Mouse (Mus musculus) limb, embryonic 13.5 days (tissue): Measurements from ENCODE around the gene Fras1. TPM values are rescaled to one million over a fixed set of nuclear protein-coding genes. Genes with fewer than 3 reads are reported as not detected.
A peak's percentile ranks its signal among the peaks of the same experiment; 100 is the strongest.

Experiments
- ATAC-seq: fragments of 200-750 bp; cut with Nextera tagmentation; 2 replicates; pipeline ENCODE4 v1.8.0; 2017; ENCODE audit warnings: low read depth, moderate number of reproducible peaks, moderate TSS enrichment; ENCODE audit not compliant: low FRiP score
- H3K27ac ChIP-seq: fragments of 300-500 bp; sonication (generic); 2 replicates; pipeline ENCODE4 v1.5.1; 2015; ENCODE audit warnings: inconsistent platforms, mild to moderate bottlenecking, moderate library complexity
- H3K27me3 ChIP-seq: fragments of 300-500 bp; sonication (generic); 2 replicates; pipeline ENCODE4 v1.6.1; 2015; ENCODE audit warnings: mild to moderate bottlenecking, inconsistent platforms
- H3K36me3 ChIP-seq: fragments of 300-500 bp; sonication (generic); 2 replicates; pipeline ENCODE4 v1.6.1; 2015; ENCODE audit warnings: inconsistent platforms, mild to moderate bottlenecking, moderate library complexity
- H3K4me1 ChIP-seq: fragments of 300-500 bp; sonication (generic); 2 replicates; pipeline ENCODE4 v1.6.1; 2015; ENCODE audit warnings: inconsistent platforms
- H3K4me2 ChIP-seq: fragments of 300-500 bp; sonication (generic); replicated peaks from 2 replicates; pipeline ENCODE4 v1.6.1; 2015; ENCODE audit warnings: inconsistent platforms, mild to moderate bottlenecking, moderate library complexity
- H3K4me3 ChIP-seq: fragments of 300-500 bp; sonication (generic); 2 replicates; pipeline ENCODE4 v1.5.1; 2015; ENCODE audit warnings: moderate library complexity, mild to moderate bottlenecking, inconsistent platforms
- H3K9ac ChIP-seq: fragments of 300-500 bp; sonication (generic); 2 replicates; pipeline ENCODE4 v1.6.1; 2015; ENCODE audit warnings: mild to moderate bottlenecking, inconsistent platforms
- H3K9me3 ChIP-seq: fragments of 300-500 bp; sonication (generic); 2 replicates; pipeline ENCODE4 v1.6.1; 2016; ENCODE audit warnings: inconsistent platforms
- WGBS: fragments of 180-500 bp; shearing (Covaris S2); methylation state at CpG from one replicate; pipeline ENCODE4 v1.1.7; 2015; 5-methylcytosine and 5-hydroxymethylcytosine counted together
- polyA plus RNA-seq: library from polyadenylated mRNA; unstranded; fragments of >200 nt; fragmentation: Nextera tagmentation; extraction: Ambion mirVana; gene quantifications from 2 replicates; pipeline ENCODE4 v1.2.1, GENCODE M21; 2015

The Fras1 gene
- polyA plus RNA-seq, 1 experiment from 2014 or later, result 21.8 TPM

DNA sequence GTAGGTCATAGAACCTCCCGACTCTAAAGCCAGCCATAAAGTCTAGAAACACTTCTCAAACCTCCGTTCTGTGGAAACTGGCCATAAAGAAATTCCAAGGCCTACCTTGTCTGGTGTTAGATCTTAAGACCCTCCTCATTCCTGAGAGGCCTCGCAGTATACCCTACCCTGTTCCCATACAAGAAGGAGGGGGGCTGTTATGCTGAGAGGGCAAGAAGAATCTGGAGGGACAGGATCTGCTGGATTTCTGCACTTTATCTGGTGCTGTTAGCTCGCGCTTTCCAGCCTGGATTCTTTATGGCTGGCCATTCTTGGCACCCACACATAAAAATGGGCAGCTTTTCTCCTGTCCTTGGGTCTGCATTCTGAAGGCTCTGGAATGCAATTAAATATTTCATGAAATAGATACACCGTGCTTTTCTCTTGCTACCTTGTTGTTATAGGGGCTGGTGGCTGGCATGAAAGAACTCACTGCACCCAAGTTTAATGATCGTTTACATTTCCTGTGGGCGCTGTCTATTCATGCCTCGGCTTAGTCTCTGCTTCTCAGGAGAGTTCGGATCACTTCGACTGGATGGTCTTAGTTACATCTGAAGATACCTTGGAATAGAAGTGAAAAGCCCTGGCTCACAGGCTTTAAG, 39.1 kb downstream of the Fras1 start:
- Histone ChIP-seq H3K9me3 (no peaks in the 10 kb centered on the region), H3K4me1 (peaks cover 23% of the 10 kb centered on the region), H3K36me3 (no peaks in the 10 kb centered on the region), H3K4me3 (no peak overlapping the region), H3K27me3 (no peaks in the 10 kb centered on the region), H3K4me2 (peak overlapping the region; percentile 11; the same call in 1 of the 2 replicates), H3K9ac (no peak overlapping the region), H3K27ac (peak overlapping the region; percentile 52; the same call in 1 of the 2 replicates)
- peak; percentile 69; the same call in 1 of the 2 replicates for ATAC-seq
- WGBS, result 45% methylated on average over 11 of the region's 11 CpGs

DNA sequence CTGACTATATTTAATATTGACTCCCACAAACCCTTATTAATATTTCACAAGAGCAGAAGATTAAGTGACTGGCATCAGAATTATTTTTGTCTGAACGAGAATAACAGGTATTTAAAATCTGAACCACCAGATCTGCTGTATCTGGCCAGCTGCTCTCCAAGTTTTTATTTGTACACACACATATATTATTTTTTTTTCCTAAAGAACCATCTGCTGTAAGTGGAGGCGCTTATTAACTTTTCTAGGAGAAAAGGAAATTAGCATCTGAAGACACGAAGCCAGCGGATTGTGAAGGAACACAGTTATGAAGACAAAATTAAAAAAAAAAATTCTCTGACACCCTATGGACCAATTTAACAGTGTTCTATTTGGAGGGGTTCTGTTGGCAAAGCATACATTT, 43.4 kb downstream of the Fras1 start:
- Histone ChIP-seq H3K4me1 (peaks cover 19% of the 10 kb centered on the region), H3K27ac (no peak overlapping the region), H3K27me3 (no peaks in the 10 kb centered on the region), H3K4me2 (no peak overlapping the region), H3K36me3 (no peaks in the 10 kb centered on the region), H3K9ac (no peak overlapping the region), H3K4me3 (no peak overlapping the region), H3K9me3 (no peaks in the 10 kb centered on the region)
- WGBS, result 76% methylated on average over 4 of the region's 4 CpGs
- ATAC-seq, result no peak

DNA sequence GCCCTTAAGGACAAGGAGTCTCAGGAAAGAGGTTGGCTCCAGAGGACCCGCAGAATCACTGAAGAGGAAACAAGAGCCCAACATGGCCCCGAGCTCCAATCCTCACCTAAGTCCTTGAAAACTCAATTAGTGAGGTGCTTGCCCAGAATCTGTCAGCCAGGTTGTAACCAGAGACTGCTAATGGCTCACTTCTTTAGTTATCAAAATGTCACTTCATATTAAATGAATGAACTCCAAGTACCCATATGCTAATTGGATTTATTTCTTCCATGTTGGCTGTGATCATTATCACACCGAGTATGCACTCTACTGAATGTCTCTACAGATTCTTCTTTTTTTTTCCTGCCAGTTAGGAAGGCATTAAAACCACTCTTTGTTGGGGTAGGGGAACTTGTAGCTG, 47.8 kb downstream of the Fras1 start:
- H3K4me1 ChIP-seq, result no peaks in the 10 kb centered on the region
- H3K4me3 ChIP-seq, result no peak overlapping the region
- no peak for ATAC-seq
- H3K9me3 ChIP-seq, result no peaks in the 10 kb centered on the region
- WGBS, result 60% methylated on average over 3 of the region's 3 CpGs
- no peak overlapping the region for H3K4me2 ChIP-seq
- no peaks in the 10 kb centered on the region for H3K27me3 ChIP-seq
- no peaks in the 10 kb centered on the region for H3K36me3 ChIP-seq
- no peak overlapping the region for H3K27ac ChIP-seq
- H3K9ac ChIP-seq, result no peak overlapping the region

DNA sequence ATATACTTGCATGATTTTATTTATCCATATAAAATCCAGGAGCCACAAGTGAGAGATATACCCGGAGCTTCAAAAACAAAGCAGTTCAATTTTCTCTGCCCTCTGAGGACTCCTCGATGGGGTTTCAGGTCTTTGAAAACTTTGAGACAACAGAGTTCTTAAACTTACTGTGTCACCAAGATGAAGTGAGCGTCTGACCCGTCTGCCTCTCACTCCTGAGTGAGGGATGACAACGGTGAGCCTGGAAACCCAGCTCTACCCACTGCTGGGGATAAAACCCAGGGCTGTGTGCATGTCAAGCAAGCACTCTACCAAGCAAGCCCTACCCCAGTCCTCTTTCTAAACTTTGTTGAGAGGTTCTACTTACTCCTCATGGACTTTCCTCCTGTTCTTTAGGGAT, 49.0 kb downstream of the Fras1 start:
- no peak overlapping the region for H3K9ac ChIP-seq
- ATAC-seq, result no peak
- no peaks in the 10 kb centered on the region for H3K27me3 ChIP-seq

DNA sequence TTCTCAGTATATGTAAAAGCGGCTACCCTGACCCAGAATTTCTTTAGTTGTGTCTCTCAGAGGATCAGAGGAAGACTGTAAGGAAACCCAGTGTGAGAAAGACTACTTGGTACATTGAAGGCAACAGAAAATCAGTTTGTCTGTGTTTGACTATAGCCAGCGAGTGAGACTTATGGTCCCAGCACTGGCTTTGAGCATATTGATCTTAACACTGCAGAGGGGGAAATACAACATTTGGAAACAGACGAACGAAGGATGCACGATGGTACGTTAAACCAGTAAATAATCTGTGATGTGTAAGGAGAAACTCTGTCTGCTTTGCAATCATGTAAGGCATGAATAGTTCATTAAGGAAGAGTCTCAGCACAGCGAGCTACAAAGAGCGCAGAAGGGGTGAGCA, 51.6 kb downstream of the Fras1 start:
- ATAC-seq, result no peak
- WGBS, result 94% methylated on average over 8 of the region's 8 CpGs
- Histone ChIP-seq H3K27ac (no peak overlapping the region), H3K36me3 (no peaks in the 10 kb centered on the region), H3K4me2 (no peak overlapping the region), H3K4me1 (no peaks in the 10 kb centered on the region), H3K9me3 (no peaks in the 10 kb centered on the region), H3K4me3 (no peak overlapping the region), H3K9ac (no peak overlapping the region), H3K27me3 (no peaks in the 10 kb centered on the region)

More for the DNA sequence above, 49.0 kb downstream of the Fras1 start:
- no peak overlapping the region for H3K4me2 ChIP-seq
- no peak overlapping the region for H3K27ac ChIP-seq
- H3K4me3 ChIP-seq, result no peak overlapping the region
- no peaks in the 10 kb centered on the region for H3K4me1 ChIP-seq
- no peaks in the 10 kb centered on the region for H3K36me3 ChIP-seq
- H3K9me3 ChIP-seq, result no peaks in the 10 kb centered on the region
- whole genome bisulfite sequencing, result 88% methylated on average over 5 of the region's 5 CpGs

DNA sequence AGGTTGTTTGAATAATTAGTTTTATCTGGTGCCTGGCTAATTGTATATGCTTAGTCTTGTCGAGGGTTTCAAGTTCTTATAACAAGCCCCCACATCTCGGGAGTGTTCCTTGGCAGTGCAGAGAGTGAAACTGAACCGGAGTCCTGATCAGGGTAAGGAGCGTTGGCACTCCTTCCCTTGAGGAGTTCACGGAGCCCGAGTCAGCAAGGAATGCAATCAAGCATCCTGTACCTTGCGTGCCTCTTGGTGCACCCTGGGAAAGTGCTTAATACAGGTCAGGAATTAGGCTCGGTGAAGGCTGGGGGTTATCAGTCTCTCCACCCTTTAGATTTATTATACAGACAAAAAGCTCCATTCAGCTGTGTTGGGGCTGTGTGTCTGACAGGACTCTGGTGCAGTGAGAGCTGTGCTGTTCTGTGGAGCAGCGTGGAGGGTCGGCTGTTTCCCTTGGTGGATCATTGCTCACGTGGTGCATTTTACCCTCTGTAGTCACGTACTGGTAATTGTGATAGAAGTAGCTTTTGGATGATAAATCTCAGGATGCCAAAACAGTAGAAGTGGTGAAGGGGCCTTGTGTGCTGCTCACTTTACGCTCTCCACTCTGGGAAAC, 55.9 kb downstream of the Fras1 start:
- H3K27ac ChIP-seq, result no peak overlapping the region
- H3K4me2 ChIP-seq, result no peak overlapping the region
- no peak for ATAC-seq
- no peaks in the 10 kb centered on the region for H3K27me3 ChIP-seq
- H3K9ac ChIP-seq, result no peak overlapping the region
- H3K4me3 ChIP-seq, result no peak overlapping the region
- no peaks in the 10 kb centered on the region for H3K4me1 ChIP-seq
- no peaks in the 10 kb centered on the region for H3K36me3 ChIP-seq
- no peaks in the 10 kb centered on the region for H3K9me3 ChIP-seq
- WGBS, result 75% methylated on average over 13 of the region's 13 CpGs

DNA sequence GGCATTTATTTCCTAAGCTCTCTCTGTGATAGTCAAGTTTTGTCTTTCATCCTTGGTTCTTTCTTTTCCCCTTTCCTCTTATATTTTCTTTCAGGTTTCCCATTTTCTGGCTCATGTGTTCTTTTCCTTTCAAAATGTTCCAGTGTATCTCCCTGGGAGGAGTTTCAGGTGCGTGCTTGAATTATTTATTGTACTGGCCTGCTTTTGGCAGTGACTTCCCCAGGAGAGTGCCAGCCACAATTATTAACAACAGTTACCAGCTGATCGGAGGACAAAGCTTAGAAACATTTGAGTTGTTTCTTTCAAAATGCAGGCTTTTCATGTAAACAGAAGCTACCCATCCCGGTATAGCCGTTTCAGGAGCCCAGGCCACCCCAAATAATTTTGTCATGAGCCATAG, 64.1 kb downstream of the Fras1 start:
- Histone ChIP-seq H3K9ac (no peak overlapping the region), H3K4me1 (no peaks in the 10 kb centered on the region), H3K4me2 (no peak overlapping the region), H3K36me3 (no peaks in the 10 kb centered on the region), H3K4me3 (no peak overlapping the region), H3K27me3 (no peaks in the 10 kb centered on the region), H3K27ac (no peak overlapping the region), H3K9me3 (no peaks in the 10 kb centered on the region)
- WGBS, result 87% methylated on average over 4 of the region's 4 CpGs
- no peak for ATAC-seq

DNA sequence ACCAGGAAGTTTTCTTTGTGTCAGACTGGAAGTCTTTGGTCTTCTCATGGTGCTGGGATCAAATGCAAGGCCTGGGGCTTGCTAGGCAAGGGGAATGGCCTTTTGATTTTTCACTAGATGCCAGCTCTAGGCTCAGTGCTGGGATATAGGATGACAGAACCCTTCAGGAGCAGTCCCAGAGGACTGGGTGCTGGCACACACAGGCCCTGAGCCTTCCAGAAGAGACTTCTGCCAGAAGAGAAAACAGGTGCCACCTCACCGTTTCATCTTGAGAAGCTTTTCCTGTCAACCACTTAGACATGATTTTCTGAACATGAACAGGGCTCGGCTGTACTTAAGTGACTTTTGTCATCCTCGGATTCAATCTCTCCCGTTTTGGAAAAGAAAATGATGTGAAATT, 66.1 kb downstream of the Fras1 start:
- Histone ChIP-seq H3K4me2 (no peak overlapping the region), H3K9me3 (no peaks in the 10 kb centered on the region), H3K4me1 (no peaks in the 10 kb centered on the region), H3K36me3 (no peaks in the 10 kb centered on the region), H3K27me3 (no peaks in the 10 kb centered on the region), H3K4me3 (no peak overlapping the region), H3K27ac (no peak overlapping the region), H3K9ac (no peak overlapping the region)
- no peak for ATAC-seq
- 89% methylated on average over 4 of the region's 4 CpGs for whole genome bisulfite sequencing

DNA sequence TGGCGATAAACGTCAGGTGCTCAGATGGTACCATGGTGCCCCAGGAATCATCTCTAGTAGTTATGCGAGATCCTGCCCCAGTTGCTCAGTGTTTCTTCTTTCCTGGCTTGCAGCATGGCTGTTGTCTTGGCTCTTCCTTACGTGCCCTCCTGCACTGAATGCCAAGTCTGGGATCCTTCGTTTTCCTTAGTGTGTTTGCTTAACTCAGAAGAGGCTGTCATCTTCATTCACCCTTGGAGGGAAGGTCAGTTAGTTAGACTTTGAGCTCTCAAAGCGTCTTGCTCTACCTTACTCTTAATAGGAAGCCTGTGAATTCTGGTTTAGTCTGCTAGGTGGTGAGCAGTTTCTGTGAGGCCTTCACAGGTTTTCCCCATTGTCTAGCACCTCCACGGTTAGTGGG, 73.7 kb downstream of the Fras1 start:
- no peaks in the 10 kb centered on the region for H3K27me3 ChIP-seq
- H3K4me1 ChIP-seq, result no peaks in the 10 kb centered on the region
- no peak overlapping the region for H3K9ac ChIP-seq
- no peak overlapping the region for H3K4me2 ChIP-seq
- H3K9me3 ChIP-seq, result no peaks in the 10 kb centered on the region
- no peak overlapping the region for H3K27ac ChIP-seq
- 86% methylated on average over 7 of the region's 7 CpGs for WGBS
- ATAC-seq, result no peak
- H3K4me3 ChIP-seq, result no peak overlapping the region
- no peaks in the 10 kb centered on the region for H3K36me3 ChIP-seq

DNA sequence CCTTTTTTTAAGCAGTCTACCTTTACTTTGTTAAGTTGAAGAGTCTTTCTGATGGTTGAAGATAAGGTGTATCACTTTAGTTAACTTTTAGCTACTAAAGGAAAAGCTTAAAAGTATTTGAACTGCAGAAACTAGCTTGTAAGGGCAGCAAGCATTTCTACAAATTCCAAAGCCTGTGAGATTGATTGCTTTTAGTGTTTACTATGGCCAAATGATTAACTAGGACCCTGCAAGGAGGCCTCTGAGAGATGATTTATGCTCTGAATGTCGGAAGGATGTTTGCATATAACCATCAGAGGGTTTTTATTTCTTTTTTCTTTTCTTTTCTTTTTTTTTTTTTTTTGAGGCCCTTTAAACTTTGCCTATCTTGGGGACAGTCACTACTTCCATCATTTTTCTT, 78.3 kb downstream of the Fras1 start:
- ATAC-seq, result no peak
- no peak overlapping the region for H3K4me2 ChIP-seq
- no peaks in the 10 kb centered on the region for H3K27me3 ChIP-seq
- no peak overlapping the region for H3K27ac ChIP-seq
- no peak overlapping the region for H3K4me3 ChIP-seq
- no peaks in the 10 kb centered on the region for H3K36me3 ChIP-seq
- WGBS, result 53% methylated on average over 1 of the region's 1 CpGs
- H3K9ac ChIP-seq, result no peak overlapping the region
- no peaks in the 10 kb centered on the region for H3K9me3 ChIP-seq
- H3K4me1 ChIP-seq, result no peaks in the 10 kb centered on the region

DNA sequence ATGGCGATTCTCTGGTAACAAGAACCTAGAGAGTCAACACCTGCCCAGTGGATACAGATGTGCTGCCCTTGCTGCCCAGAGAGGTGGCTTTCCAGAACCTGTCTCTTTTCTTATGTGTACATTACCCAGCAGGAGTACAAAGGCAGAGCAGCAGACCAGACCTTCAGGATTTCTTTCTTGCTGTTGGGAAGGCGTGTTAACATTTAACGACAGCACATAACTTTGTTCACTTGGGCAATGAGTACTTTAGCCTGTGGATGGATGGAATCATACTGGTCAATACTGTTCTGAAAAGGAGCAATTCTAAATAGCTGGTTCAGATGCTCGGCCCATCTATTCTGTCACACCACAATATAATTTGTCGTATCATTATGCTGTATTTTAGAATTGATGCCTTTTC, 79.6 kb downstream of the Fras1 start:
- Histone ChIP-seq H3K4me3 (no peak overlapping the region), H3K27ac (no peak overlapping the region), H3K36me3 (no peaks in the 10 kb centered on the region), H3K9me3 (no peaks in the 10 kb centered on the region), H3K27me3 (no peaks in the 10 kb centered on the region), H3K9ac (no peak overlapping the region), H3K4me2 (no peak overlapping the region), H3K4me1 (no peaks in the 10 kb centered on the region; the same call in 1 of the 2 replicates)
- no peak for ATAC-seq
- 69% methylated on average over 5 of the region's 5 CpGs for WGBS

DNA sequence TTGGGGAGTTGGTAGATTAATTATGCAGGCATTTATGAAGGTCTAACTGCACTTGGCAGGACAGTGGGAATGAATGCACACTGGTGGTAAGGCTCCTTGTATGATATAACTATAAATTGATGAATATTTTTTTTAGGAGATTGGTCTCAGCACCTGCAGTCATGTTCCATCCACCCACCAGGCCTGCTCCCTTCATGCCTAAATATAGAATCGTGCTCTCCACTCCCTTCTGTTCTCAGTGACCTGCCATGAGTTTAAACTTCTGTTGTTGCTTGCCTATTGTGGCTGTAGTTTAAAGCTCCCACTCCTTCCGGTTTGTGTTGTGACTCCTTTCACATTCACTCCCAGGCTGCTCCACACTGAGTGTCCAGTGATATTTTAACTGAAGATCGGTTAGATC, 80.7 kb downstream of the Fras1 start:
- Histone ChIP-seq H3K27me3 (no peaks in the 10 kb centered on the region), H3K27ac (no peak overlapping the region), H3K9ac (no peak overlapping the region), H3K36me3 (no peaks in the 10 kb centered on the region), H3K4me2 (no peak overlapping the region), H3K9me3 (no peaks in the 10 kb centered on the region), H3K4me1 (no peaks in the 10 kb centered on the region; the same call in 1 of the 2 replicates), H3K4me3 (no peak overlapping the region)
- ATAC-seq, result no peak
- 87% methylated on average over 3 of the region's 3 CpGs for WGBS

DNA sequence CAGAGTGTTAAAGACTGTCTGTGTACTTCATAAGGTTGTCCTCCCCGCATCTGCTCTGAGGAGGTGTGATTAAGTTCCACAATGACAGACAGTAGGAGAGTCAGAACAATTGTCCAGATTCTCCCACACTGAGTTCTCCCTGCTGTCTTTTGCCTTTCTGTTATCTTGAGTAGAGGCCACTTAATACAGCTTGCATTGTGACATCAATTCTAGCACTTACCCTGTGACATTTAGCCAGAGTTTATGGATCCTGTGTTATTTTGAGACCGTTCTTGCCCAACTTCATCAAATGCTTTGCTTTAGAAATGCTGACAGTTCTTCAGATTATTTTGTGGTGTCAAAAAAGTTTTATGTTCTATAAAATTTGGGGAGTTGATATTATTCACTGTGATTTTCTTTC, 81.5 kb downstream of the Fras1 start:
- 90% methylated on average over 2 of the region's 2 CpGs for WGBS
- H3K27ac ChIP-seq, result no peak overlapping the region
- no peaks in the 10 kb centered on the region for H3K36me3 ChIP-seq
- H3K4me3 ChIP-seq, result no peak overlapping the region
- H3K27me3 ChIP-seq, result no peaks in the 10 kb centered on the region
- H3K9me3 ChIP-seq, result no peaks in the 10 kb centered on the region
- H3K4me1 ChIP-seq, result no peaks in the 10 kb centered on the region; the same call in 1 of the 2 replicates
- ATAC-seq, result no peak
- H3K4me2 ChIP-seq, result no peak overlapping the region
- H3K9ac ChIP-seq, result no peak overlapping the region
